Mouse (Mus musculus) hindbrain, embryonic 14.5 days (tissue): ENCODE data around the gene Farsb. TPM values are rescaled to one million over a fixed set of nuclear protein-coding genes. Genes with fewer than 3 reads are reported as not detected.

Experiments used
- ATAC-seq: fragments of 200-750 bp; cut with Nextera tagmentation; 2 replicates; pipeline ENCODE4 v1.8.0; 2017; ENCODE audit warnings: moderate number of reproducible peaks, mild to moderate bottlenecking, moderate TSS enrichment, moderate library complexity; ENCODE audit not compliant: low FRiP score
- DNase-seq: peaks from one replicate; pipeline ENCODE4 v3.0.0-alpha.2; 2015; ENCODE audit warnings: low spot score
- H3K27ac ChIP-seq: fragments of 300-500 bp; sonication (generic); 2 replicates; pipeline ENCODE4 v1.5.1; 2014; ENCODE audit warnings: mild to moderate bottlenecking, moderate library complexity
- H3K27me3 ChIP-seq: fragments of 300-500 bp; sonication (generic); 2 replicates; pipeline ENCODE4 v1.6.1; 2014; ENCODE audit warnings: mild to moderate bottlenecking, low read length, mixed read lengths; ENCODE audit not compliant: control insufficient read depth, insufficient read depth
- H3K36me3 ChIP-seq: fragments of 300-500 bp; sonication (generic); replicated peaks from 2 replicates; pipeline ENCODE4 v1.6.1; 2014; ENCODE audit not compliant: control insufficient read depth, insufficient read depth
- H3K4me1 ChIP-seq: fragments of 300-500 bp; sonication (generic); replicated peaks from 2 replicates; pipeline ENCODE4 v1.6.1; 2014; ENCODE audit warnings: antibody characterized with exemption, low read length, mixed read lengths; ENCODE audit not compliant: control insufficient read depth, insufficient read depth
- H3K4me2 ChIP-seq: fragments of 300-500 bp; sonication (generic); replicated peaks from 2 replicates; pipeline ENCODE4 v1.6.1; 2014; ENCODE audit warnings: mild to moderate bottlenecking, moderate library complexity
- H3K4me3 ChIP-seq: fragments of 300-500 bp; sonication (generic); replicated peaks from 2 replicates; pipeline ENCODE4 v1.5.1; 2014; ENCODE audit warnings: mild to moderate bottlenecking, low read length
- H3K9ac ChIP-seq: fragments of 300-500 bp; sonication (generic); 2 replicates; pipeline ENCODE4 v1.6.1; 2014
- H3K9me3 ChIP-seq: fragments of 300-500 bp; sonication (generic); 2 replicates; pipeline ENCODE4 v1.6.1; 2016; ENCODE audit warnings: low read length; ENCODE audit not compliant: control insufficient read depth
- WGBS: fragments of 180-500 bp; shearing (Covaris S2); extraction: QIAGEN DNeasy Blood & Tissue Kit; methylation state at CpG from one replicate; pipeline ENCODE4 v1.1.7; 2014; 5-methylcytosine and 5-hydroxymethylcytosine counted together
- polyA plus RNA-seq: library from polyadenylated mRNA; unstranded; fragments of >200 nt; fragmentation: Nextera tagmentation; extraction: Ambion mirVana; gene quantifications from 2 replicates; pipeline ENCODE4 v1.2.1, GENCODE M21; 2014

Farsb gene
- polyA plus RNA-seq, 1 experiment from 2014 or later, result 164 TPM

GRCm38 (mm10) chr1:78501036-78501435, 12.3 kb upstream of the Farsb start:
- H3K9me3 ChIP-seq, result no peaks in the 10 kb centered on the region
- H3K27me3 ChIP-seq, result no peaks in the 10 kb centered on the region
- H3K4me1 ChIP-seq, result no peaks in the 10 kb centered on the region
- H3K4me3 ChIP-seq, result no peak overlapping the region
- no peak overlapping the region for H3K27ac ChIP-seq
- WGBS, result 92% methylated on average over 16 of the region's 16 CpGs
- H3K36me3 ChIP-seq, result no peaks in the 10 kb centered on the region
- ATAC-seq (no peak), DNase-seq (no peak)
- no peak overlapping the region for H3K9ac ChIP-seq
- H3K4me2 ChIP-seq, result no peak overlapping the region

GRCm38 (mm10) chr1:78490143-78490542, 1.4 kb upstream of the Farsb start:
- ATAC-seq (no peak), DNase-seq (no peak)
- peak overlapping the region; percentile 73; the same call in 1 of the 2 replicates for H3K9ac ChIP-seq
- H3K27ac ChIP-seq, result no peak overlapping the region
- H3K4me1 ChIP-seq, result peaks cover 10% of the 10 kb centered on the region; the same call in 1 of the 2 replicates
- H3K27me3 ChIP-seq, result no peaks in the 10 kb centered on the region
- 93% methylated on average over 1 of the region's 1 CpGs for WGBS
- no peak overlapping the region for H3K4me3 ChIP-seq
- H3K4me2 ChIP-seq, result no peak overlapping the region
- H3K36me3 ChIP-seq, result no peaks in the 10 kb centered on the region
- H3K9me3 ChIP-seq, result no peaks in the 10 kb centered on the region

GRCm38 (mm10) chr1:78488427-78488751, 308 bp downstream of the Farsb start:
- ATAC-seq (0 out of 2 replicates have a peak, but pooled peaks have one; percentile 16), DNase-seq (no peak)
- WGBS, result under 1% methylated on average over 28 of the region's 28 CpGs
- H3K9me3 ChIP-seq, result no peaks in the 10 kb centered on the region
- no peaks in the 10 kb centered on the region for H3K36me3 ChIP-seq
- peak overlapping the region; percentile 83 for H3K4me2 ChIP-seq
- H3K27ac ChIP-seq, result peak overlapping the region; percentile 45; the same call in 1 of the 2 replicates
- no peaks in the 10 kb centered on the region for H3K27me3 ChIP-seq
- peak overlapping the region; percentile 79 for H3K4me3 ChIP-seq
- H3K4me1 ChIP-seq, result peaks cover 10% of the 10 kb centered on the region; the same call in 1 of the 2 replicates
- H3K9ac ChIP-seq, result peak overlapping the region; percentile 73

- no peak overlapping the region for H3K27ac ChIP-seq
- no peak for ATAC-seq
- no peak overlapping the region for H3K4me3 ChIP-seq
- H3K4me2 ChIP-seq, result no peak overlapping the region
- no peak overlapping the region for H3K9ac ChIP-seq
- peaks cover 18% of the 10 kb centered on the region for H3K36me3 ChIP-seq
- peaks cover 6% of the 10 kb centered on the region; the same call in 1 of the 2 replicates for H3K4me1 ChIP-seq
- no peaks in the 10 kb centered on the region for H3K27me3 ChIP-seq
- H3K9me3 ChIP-seq, result no peaks in the 10 kb centered on the region
- DNase-seq, result no peak
- WGBS, result 61% methylated on average over 2 of the region's 2 CpGs
Measured at GRCm38 (mm10) chr1:78484361-78484760, 4.3 kb downstream of the Farsb start.

- Histone ChIP-seq H3K9ac (no peak overlapping the region), H3K27ac (no peak overlapping the region), H3K4me2 (no peak overlapping the region), H3K4me1 (peaks cover 6% of the 10 kb centered on the region; the same call in 1 of the 2 replicates), H3K36me3 (peaks cover 19% of the 10 kb centered on the region), H3K27me3 (no peaks in the 10 kb centered on the region), H3K9me3 (no peaks in the 10 kb centered on the region), H3K4me3 (no peak overlapping the region)
- 93% methylated on average over 3 of the region's 3 CpGs for WGBS
- DNase-seq, result no peak
- no peak for ATAC-seq
Measured at GRCm38 (mm10) chr1:78483430-78483829, 5.3 kb downstream of the Farsb start.

- DNase-seq (no peak), ATAC-seq (no peak)
- Histone ChIP-seq H3K27ac (no peak overlapping the region), H3K36me3 (peaks cover 78% of the 10 kb centered on the region), H3K9ac (no peak overlapping the region), H3K27me3 (no peaks in the 10 kb centered on the region), H3K4me1 (no peaks in the 10 kb centered on the region), H3K9me3 (no peaks in the 10 kb centered on the region), H3K4me3 (no peak overlapping the region), H3K4me2 (no peak overlapping the region)
- 93% methylated on average over 5 of the region's 5 CpGs for WGBS
Measured at GRCm38 (mm10) chr1:78472441-78472840, 16.3 kb downstream of the Farsb start.

- Histone ChIP-seq H3K9ac (no peak overlapping the region), H3K36me3 (peaks cover 69% of the 10 kb centered on the region), H3K27me3 (no peaks in the 10 kb centered on the region), H3K9me3 (no peaks in the 10 kb centered on the region), H3K4me2 (no peak overlapping the region), H3K4me1 (no peaks in the 10 kb centered on the region), H3K4me3 (no peak overlapping the region), H3K27ac (no peak overlapping the region)
- DNase-seq (peak; percentile 77), ATAC-seq (no peak)
- WGBS, result 33% methylated on average over 7 of the region's 7 CpGs
Measured at GRCm38 (mm10) chr1:78454659-78455058, 34.0 kb downstream of the Farsb start.

GRCm38 (mm10) chr1:78453886-78454285, 34.8 kb downstream of the Farsb start:
- no peaks in the 10 kb centered on the region for H3K9me3 ChIP-seq
- no peak overlapping the region for H3K9ac ChIP-seq
- H3K4me3 ChIP-seq, result no peak overlapping the region
- H3K36me3 ChIP-seq, result peaks cover 65% of the 10 kb centered on the region
- H3K4me2 ChIP-seq, result no peak overlapping the region
- DNase-seq (no peak), ATAC-seq (no peak)
- 90% methylated on average over 8 of the region's 8 CpGs for WGBS
- no peaks in the 10 kb centered on the region for H3K4me1 ChIP-seq
- no peaks in the 10 kb centered on the region for H3K27me3 ChIP-seq
- no peak overlapping the region for H3K27ac ChIP-seq

GRCm38 (mm10) chr1:78452544-78452943, 36.2 kb downstream of the Farsb start:
- Histone ChIP-seq H3K36me3 (peaks cover 61% of the 10 kb centered on the region), H3K27ac (no peak overlapping the region), H3K4me1 (no peaks in the 10 kb centered on the region), H3K27me3 (no peaks in the 10 kb centered on the region), H3K9me3 (no peaks in the 10 kb centered on the region), H3K9ac (no peak overlapping the region), H3K4me2 (no peak overlapping the region), H3K4me3 (no peak overlapping the region)
- DNase-seq (no peak), ATAC-seq (no peak)
- 91% methylated on average over 6 of the region's 6 CpGs for WGBS
